Mouse (Mus musculus) right cerebral cortex, postnatal 4 days (tissue): ENCODE results near the gene Thumpd3.

Experiments
- DNase-seq: peaks from one replicate; pipeline ENCODE4 v3.0.0-alpha.2; 2022

Gene Thumpd3

GRCm38 (mm10) chr6:113079492-113079891, 33.5 kb downstream of the Thumpd3 start:
- peak; percentile 25 for DNase-seq

DNA sequence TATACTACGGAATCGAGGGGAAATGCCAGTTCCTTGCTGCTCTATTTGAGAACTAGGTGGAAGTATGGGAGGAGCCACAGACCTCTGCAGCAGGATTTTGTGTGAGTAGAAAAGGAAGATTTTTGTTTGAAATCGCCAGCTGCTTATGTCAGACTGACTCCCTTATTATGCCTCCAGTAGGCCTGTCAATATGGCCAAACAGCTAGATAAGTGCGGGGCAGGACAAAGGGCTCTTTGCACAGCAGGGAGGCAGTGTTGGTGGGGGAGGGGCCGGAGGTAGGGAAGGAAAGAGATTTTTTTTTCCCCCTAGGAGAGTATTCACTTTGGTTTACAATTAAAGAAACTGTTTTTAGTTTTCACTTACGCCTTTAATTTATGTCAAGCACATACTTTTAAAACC, 36.2 kb downstream of the Thumpd3 start:
- peak; percentile 29 for DNase-seq

DNA sequence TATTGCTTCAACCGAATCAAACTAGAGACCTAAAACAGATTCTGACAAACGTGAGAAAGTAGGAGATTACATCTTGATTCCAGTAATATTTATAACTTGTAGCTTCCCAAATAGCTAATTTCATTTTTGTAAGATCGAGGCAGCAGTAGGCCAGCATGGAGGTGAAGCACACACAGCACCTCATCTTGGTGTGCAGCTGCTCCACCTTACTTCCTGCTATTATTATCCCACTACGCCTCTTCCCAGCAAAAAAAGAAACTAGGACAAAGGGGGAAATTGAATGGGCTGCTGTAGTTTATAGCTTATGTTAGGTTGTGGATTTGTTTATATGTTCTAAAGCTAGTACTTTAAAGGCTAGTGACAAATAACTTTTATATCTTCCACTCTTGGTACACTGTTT, 38.6 kb downstream of the Thumpd3 start:
- no peak for DNase-seq

DNA sequence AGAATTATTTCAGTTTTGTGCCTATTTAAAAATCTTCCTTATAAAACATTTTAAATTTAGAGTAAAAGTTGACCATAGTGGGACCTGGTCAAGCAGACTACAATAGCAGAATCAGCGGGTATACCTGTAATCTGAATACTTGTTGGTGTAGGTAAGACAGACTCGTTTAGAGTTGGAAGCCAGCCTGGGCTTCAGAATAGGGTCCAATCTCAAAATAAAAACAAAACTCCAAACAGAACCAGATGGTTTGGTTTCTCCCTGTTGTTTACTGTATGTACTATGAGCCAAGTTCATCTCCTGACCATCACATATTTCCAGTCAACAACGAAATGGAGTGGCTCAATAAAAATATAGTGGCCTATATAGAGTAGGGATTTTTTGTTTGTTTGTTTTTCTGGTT, 47.2 kb downstream of the Thumpd3 start:
- DNase-seq, result no peak

DNA sequence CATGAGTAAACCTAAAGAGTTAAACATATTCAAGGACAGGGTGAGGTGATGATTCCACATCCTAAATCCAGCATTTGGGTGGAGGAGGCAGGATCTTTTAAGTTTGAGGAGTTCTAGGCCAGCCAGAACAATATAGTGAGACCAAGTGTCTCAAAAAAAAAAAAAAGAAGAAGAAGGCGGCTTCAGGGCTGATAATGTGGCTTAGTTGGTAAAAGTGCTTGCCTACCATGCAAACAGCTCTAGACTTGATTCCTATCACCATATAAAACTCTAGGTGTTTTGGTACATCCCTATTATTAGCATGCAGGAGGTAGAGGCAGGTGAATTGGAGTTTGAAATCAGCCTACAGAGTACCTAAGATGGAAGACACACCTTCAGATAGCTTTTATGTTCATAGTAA, 49.5 kb downstream of the Thumpd3 start:
- DNase-seq, result no peak

DNA sequence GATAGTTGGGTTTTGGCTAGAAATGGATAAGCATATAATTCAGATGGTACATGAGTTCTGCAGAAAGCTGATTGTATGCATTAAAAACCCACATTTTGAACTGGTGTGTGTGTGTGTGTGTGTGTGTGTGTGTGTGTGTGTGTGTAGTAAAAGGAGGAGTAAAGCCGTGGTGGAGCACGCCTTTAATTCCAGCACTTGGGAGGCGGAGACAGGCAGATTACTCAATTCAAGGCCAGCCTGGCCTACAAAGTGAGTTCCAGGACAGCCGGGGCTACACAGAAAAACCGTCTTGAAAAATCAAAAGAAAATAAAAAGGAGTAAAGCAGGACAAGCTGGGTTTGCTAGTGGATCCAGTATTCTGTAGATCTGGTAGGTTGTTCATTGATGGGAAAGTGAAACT, 51.6 kb downstream of the Thumpd3 start:
- no peak for DNase-seq

DNA sequence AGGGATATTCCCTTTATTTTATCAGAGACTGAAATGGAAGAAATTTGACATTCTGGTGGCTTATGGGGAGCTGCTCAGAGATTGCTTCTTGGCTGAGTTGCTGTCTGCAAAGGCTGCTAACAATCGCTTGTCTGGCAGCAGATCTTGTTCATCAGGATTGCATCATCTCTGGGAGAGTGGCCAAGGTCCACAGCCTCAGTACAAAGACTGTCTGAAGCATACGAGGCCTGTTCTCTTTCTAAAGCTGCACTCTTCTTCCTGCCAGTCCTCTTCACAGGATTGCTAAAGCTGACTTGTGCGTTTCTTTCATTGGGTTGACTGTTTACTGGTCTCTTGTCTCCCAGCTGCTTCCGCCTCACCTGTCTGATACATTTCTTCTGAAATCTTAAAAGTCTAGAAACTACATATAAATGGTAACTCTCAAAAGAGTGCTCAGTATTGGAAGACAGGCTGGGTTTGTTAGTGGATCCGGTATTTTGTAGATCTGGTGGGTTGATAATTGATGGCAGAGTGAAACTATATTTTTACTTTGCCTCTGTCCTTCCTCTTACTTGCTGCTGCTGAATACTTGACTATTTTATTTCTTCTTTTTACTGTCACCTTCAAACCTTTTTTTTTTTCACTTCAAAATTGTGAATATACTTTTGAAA, 53.7 kb downstream of the Thumpd3 start:
- DNase-seq, result peak; percentile 75

GRCm38 (mm10) chr6:113102541-113102940, 56.5 kb downstream of the Thumpd3 start:
- no peak for DNase-seq

DNA sequence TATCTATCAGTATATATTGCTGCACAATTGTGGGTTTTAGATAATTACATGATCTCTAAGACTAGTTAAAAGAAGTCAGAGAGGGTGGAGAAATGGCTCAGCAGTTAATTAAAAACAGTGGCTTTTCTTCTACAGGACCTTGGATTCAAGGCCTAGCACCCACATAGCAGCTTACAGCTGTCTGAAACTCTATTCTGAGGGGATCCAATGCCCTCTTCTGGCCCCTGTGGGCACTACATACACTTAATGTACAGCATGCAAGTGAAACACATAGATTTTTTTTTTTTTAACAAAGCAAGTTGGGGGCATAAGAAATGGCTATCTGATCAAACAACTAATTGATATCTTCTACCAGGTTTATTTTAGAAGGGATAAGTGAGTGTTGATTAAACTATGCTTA, 57.7 kb downstream of the Thumpd3 start:
- DNase-seq, result peak; percentile 41

GRCm38 (mm10) chr6:113109378-113109777, 63.4 kb downstream of the Thumpd3 start:
- no peak for DNase-seq

DNA sequence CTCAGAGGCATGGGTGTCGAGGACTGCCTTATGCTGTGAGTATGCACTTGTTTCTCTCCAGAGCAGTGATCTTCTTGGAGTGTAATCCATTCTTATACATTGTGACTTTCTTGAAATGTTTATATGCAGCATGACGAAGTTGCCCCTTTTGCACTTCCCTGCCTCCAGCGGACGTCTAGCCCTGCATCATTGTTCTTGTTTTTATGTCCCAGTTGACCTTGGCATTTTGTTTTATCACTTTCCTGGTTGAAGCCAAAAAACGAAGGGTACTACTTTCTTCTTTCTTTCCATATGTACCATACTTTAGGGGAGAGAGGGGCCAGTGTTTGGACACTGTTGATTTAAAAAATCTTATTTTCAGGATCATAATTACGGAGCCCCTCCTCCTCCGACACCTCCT, 63.9 kb downstream of the Thumpd3 start:
- DNase-seq, result no peak
